Mouse (Mus musculus) G1E (cell line): Measurements from ENCODE around the gene Ubr7.

Experiments
- CTCF ChIP-seq: IDR thresholded peaks from 2 replicates; pipeline ENCODE4 v1.5.1; 2012; ENCODE audit warnings: low read depth, low read length, inconsistent platforms, mixed read lengths
- GATA1 ChIP-seq: IDR thresholded peaks from 2 replicates; pipeline ENCODE4 v1.6.1; 2012; ENCODE audit warnings: borderline replicate concordance, low read length, inconsistent platforms, mixed read lengths

DNA sequence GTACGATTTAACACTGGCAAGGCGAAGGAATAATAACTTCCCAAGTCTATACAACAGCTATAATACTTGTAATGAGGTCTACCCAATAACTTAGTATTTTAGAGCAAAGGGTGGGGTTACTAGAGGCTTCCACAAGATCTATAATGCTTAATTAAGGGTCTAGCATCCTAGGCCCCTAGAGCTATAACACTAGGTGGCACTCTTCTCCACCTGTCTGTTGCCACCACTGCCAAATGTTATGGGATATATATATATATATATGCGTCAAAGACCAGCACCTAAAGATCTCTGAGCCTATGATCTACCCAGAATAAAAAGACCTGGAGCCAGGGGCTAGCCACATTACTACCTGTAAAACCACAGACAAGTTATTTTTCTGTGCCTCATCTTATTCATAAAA, 17.5 kb upstream of the Ubr7 start:
- TF ChIP-seq CTCF: no peak
- TF ChIP-seq GATA1: no peak
